Mouse (Mus musculus) bone marrow macrophage, adult 2 months (primary cell): ENCODE results near the gene Lenep. TPM values are rescaled to one million over a fixed set of nuclear protein-coding genes. Genes with fewer than 3 reads are reported as not detected.

Source experiments
- H3K27ac ChIP-seq: 2 replicates; pipeline ENCODE4 v1.5.1; 2012; ENCODE audit warnings: low read depth, low read length; ENCODE audit not compliant: insufficient read depth
- H3K4me1 ChIP-seq: 2 replicates; pipeline ENCODE4 v1.6.1; 2012; ENCODE audit warnings: low read length; ENCODE audit not compliant: control insufficient read depth, insufficient read depth
- H3K4me3 ChIP-seq: 2 replicates; pipeline ENCODE4 v1.5.1; 2012; ENCODE audit warnings: mild to moderate bottlenecking, low read length, moderate library complexity; ENCODE audit not compliant: insufficient read depth
- CTCF ChIP-seq: IDR thresholded peaks from 2 replicates; pipeline ENCODE4 v1.5.1; 2012; ENCODE audit warnings: low read depth, mild to moderate bottlenecking, low read length, moderate library complexity
- POLR2A ChIP-seq: IDR thresholded peaks from 2 replicates; pipeline ENCODE4 v1.6.1; 2012; ENCODE audit warnings: mild to moderate bottlenecking, low read depth, low read length, borderline replicate concordance
- polyA plus RNA-seq: library from polyadenylated mRNA; stranded (reverse); fragments of >200 nt; gene quantifications from 2 replicates; pipeline ENCODE4 v1.2.4, GENCODE M21; 2012; ENCODE audit not compliant: missing spikeins, insufficient read depth, insufficient read length

The Lenep gene
- polyA plus RNA-seq, 1 experiment = not detected

GRCm38 (mm10) chr3:89409701-89410100 is 7.1 kb upstream of the Lenep start:
- no peak overlapping the region for H3K4me3 ChIP-seq
- no peak for TF ChIP-seq POLR2A
- no peak for TF ChIP-seq CTCF
- peaks cover 5% of the 10 kb centered on the region for H3K4me1 ChIP-seq
- H3K27ac ChIP-seq = no peak overlapping the region

- no peak for TF ChIP-seq CTCF
- Histone ChIP-seq H3K4me3 (no peak overlapping the region), H3K27ac (no peak overlapping the region), H3K4me1 (peaks cover 5% of the 10 kb centered on the region)
Measured at GRCm38 (mm10) chr3:89408448-89408847, 5.9 kb upstream of the Lenep start.

- peaks cover 5% of the 10 kb centered on the region for H3K4me1 ChIP-seq
- H3K4me3 ChIP-seq = no peak overlapping the region
- H3K27ac ChIP-seq = no peak overlapping the region
- no peak for TF ChIP-seq POLR2A
- TF ChIP-seq CTCF = no peak
Measured at GRCm38 (mm10) chr3:89406887-89407286, 4.3 kb upstream of the Lenep start.

GRCm38 (mm10) chr3:89401329-89401728 is 1.3 kb downstream of the Lenep start:
- Histone ChIP-seq H3K4me1 (peaks cover 3% of the 10 kb centered on the region; the same call in 1 of the 2 replicates), H3K4me3 (no peak overlapping the region), H3K27ac (no peak overlapping the region)
- TF ChIP-seq CTCF (no peak), POLR2A (no peak)

GRCm38 (mm10) chr3:89396654-89397005 is 6.0 kb downstream of the Lenep start:
- TF ChIP-seq CTCF (no peak), POLR2A (no peak)
- H3K4me1 ChIP-seq = peaks cover 3% of the 10 kb centered on the region; the same call in 1 of the 2 replicates
- H3K4me3 ChIP-seq = peak overlapping the region; percentile 49; the same call in 1 of the 2 replicates
- H3K27ac ChIP-seq = no peak overlapping the region

- Histone ChIP-seq H3K27ac (no peak overlapping the region), H3K4me1 (peaks cover 4% of the 10 kb centered on the region), H3K4me3 (peak overlapping the region; percentile 68)
- TF ChIP-seq POLR2A = no peak
- peak; percentile 78 for TF ChIP-seq CTCF
Measured at GRCm38 (mm10) chr3:89395806-89396653, 6.6 kb downstream of the Lenep start.

GRCm38 (mm10) chr3:89395419-89395805 is 7.2 kb downstream of the Lenep start:
- TF ChIP-seq CTCF = no peak
- TF ChIP-seq POLR2A = no peak
- Histone ChIP-seq H3K4me1 (peaks cover 6% of the 10 kb centered on the region), H3K27ac (peak overlapping the region; percentile 91), H3K4me3 (peak overlapping the region; percentile 68)

- no peak for TF ChIP-seq POLR2A
- no peak for TF ChIP-seq CTCF
Measured at GRCm38 (mm10) chr3:89394894-89395256, 7.7 kb downstream of the Lenep start.

GRCm38 (mm10) chr3:89394006-89394893 is 8.3 kb downstream of the Lenep start, which contains the start of gene Zbtb7b:
Zbtb7b (minus strand) TSS chr3:89394776.
- Histone ChIP-seq H3K27ac (peak within 1 kb of the TSS; percentile 91), H3K4me1 (peaks cover 18% of the 10 kb centered on the region), H3K4me3 (peak within 1 kb of the TSS; percentile 68)
- TF ChIP-seq POLR2A = no peak
- TF ChIP-seq CTCF = peak; percentile 12; the same call in 1 of the 2 replicates

More at GRCm38 (mm10) chr3:89394894-89395256, 7.7 kb downstream of the Lenep start:
- peak overlapping the region; percentile 91 for H3K27ac ChIP-seq
- H3K4me3 ChIP-seq = peak overlapping the region; percentile 68
- peaks cover 11% of the 10 kb centered on the region for H3K4me1 ChIP-seq

GRCm38 (mm10) chr3:89393605-89394004 is 9.0 kb downstream of the Lenep start:
- Histone ChIP-seq H3K4me1 (peaks cover 20% of the 10 kb centered on the region), H3K27ac (peak overlapping the region; percentile 91), H3K4me3 (peak overlapping the region; percentile 68)
- TF ChIP-seq CTCF = no peak
- TF ChIP-seq POLR2A = no peak; the same call in 1 of the 2 replicates
